Mouse (Mus musculus) small intestine, adult 2 months (tissue): ENCODE data around the gene Cyp2c55.

Experiments
- CTCF ChIP-seq: fragments of 200-500 bp; IDR thresholded peaks from 2 replicates; pipeline ENCODE4 v1.5.1; 2012; ENCODE audit warnings: low read depth, mild to moderate bottlenecking, control low read depth, inconsistent platforms, low read length, moderate library complexity, mixed read lengths; ENCODE audit not compliant: insufficient replicate concordance, insufficient read length; ENCODE audit errors: extremely low read depth
- POLR2A ChIP-seq: fragments of 200-500 bp; IDR thresholded peaks from 2 replicates; pipeline ENCODE4 v1.6.1; 2012; ENCODE audit warnings: low read depth, mild to moderate bottlenecking, control low read depth, inconsistent platforms, low read length, moderate library complexity

DNA sequence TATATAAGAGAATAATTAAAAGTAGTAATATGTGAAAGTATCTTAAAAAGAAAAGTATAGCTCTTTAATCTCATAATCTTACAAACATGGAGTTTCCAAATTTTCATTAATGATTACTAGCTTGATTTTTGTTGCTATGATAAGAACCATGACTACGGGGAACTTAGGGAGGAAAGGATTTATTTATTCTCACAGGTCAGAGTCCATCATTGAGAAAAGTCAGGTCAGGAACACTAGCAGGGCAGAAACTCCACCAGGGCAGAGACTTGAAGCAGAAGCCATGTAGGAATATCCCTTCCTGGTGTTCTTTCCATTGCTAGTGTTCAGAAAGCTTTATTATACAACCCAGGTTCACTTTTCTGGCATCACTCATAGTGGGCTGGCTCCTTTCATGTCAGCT is 8.1 kb upstream of the Cyp2c55 start:
- TF ChIP-seq CTCF (no peak), POLR2A (no peak)
